Mouse (Mus musculus): ENCODE results near the gene Olfr168. TPM values are rescaled to one million over a fixed set of nuclear protein-coding genes. Genes with fewer than 3 reads are reported as not detected.

Olfr168 gene
- not detected for total RNA-seq (2023)

GRCm38 (mm10) chr16:19535455-19535854, at the start of gene Olfr168:
Gene Olfr168 (minus strand): TSS chr16:19535555.

GRCm38 (mm10) chr16:19571709-19572108, 36.4 kb upstream of the Olfr168 start, which contains the start of gene Olfr169:
Gene Olfr169 (minus strand): TSS chr16:19571809.

GRCm38 (mm10) chr16:19522166-19522565, 13.2 kb downstream of the Olfr168 start, which contains the start of gene Olfr167:
Gene Olfr167 (minus strand): TSS chr16:19522266.

GRCm38 (mm10) chr16:19483394-19483793, 52.0 kb downstream of the Olfr168 start, which contains the start of gene Olfr166:
Gene Olfr166 (plus strand): TSS chr16:19483694.

Other genes with a start within 250 kb of the Olfr168 start
- not detected for gene Olfr164, start 221.5 kb downstream of the Olfr168 start, total RNA-seq (2023)
- not detected for gene Olfr165, start 112.4 kb downstream of the Olfr168 start, total RNA-seq (2023)
- not detected for gene Olfr166, start 51.9 kb downstream of the Olfr168 start, total RNA-seq (2023)
- not detected for gene Olfr167, start 13.3 kb downstream of the Olfr168 start, total RNA-seq (2023)
- not detected for gene Olfr169, start 36.3 kb upstream of the Olfr168 start, total RNA-seq (2023)
- not detected for gene Olfr170, start 76.3 kb upstream of the Olfr168 start, total RNA-seq (2023)
- not detected for gene Olfr171, start 94.4 kb upstream of the Olfr168 start, total RNA-seq (2023)
- not detected for gene Lamp3, start 170.8 kb upstream of the Olfr168 start, total RNA-seq (2023)
- gene B3gnt5, start 224.7 kb upstream of the Olfr168 start, total RNA-seq (2023) = 1 to 10 TPM; 4.1 to 5.4 TPM

All from neutrophil, adult 59 days (primary cell).